Comparison of ENCODE assay signal across 14 mouse cellular contexts in genomic region chr3:20134545-20134944, GRCm38 (mm10). TPM values are rescaled to one million over a fixed set of nuclear protein-coding genes. Genes with fewer than 3 reads are reported as not detected.
DNase-seq lines count a peak whose midpoint lies in the region; ATAC-seq and TF ChIP-seq lines count a peak whose summit lies in the region.
"Had no signal": no experiment of that assay in that cellular context is flagged by ENCODE, and none has a peak within 500 bp of the region (broad histone marks: within the 10 kb centered on the region; RNA-seq: fewer than 3 reads in every experiment).

No protein-coding gene starts in this region.

- no peak overlapping the region for H3K4me2 ChIP-seq in heart, embryonic 15.5 days
- H3K4me2 ChIP-seq in lung, postnatal 0 days (replicated peaks; ENCODE audit: low read depth, low read length) = no peak overlapping the region
- no peak overlapping the region for H3K4me2 ChIP-seq in stomach, embryonic 16.5 days (ENCODE audit: low read depth, low read length)
- H3K4me2 ChIP-seq: limb, embryonic 13.5 days; neural tube, embryonic 15.5 days had no signal

- no peak for ATAC-seq in heart, embryonic 15.5 days (replicated peaks; ENCODE audit: insufficient number of reproducible peaks, insufficient read depth, low FRiP score, low read depth)
- peak; percentile 29 for ATAC-seq in lung, postnatal 0 days
- peak; percentile 71; the same call in 1 of the 2 replicates for ATAC-seq in stomach, embryonic 16.5 days (ENCODE audit: insufficient read depth, low FRiP score)
- ATAC-seq: CD4-positive, CD25-positive, alpha-beta regulatory T cell, adult 4 months had no signal

- peak overlapping the region; percentile 68 for H3K27ac ChIP-seq in heart, embryonic 15.5 days
- peak overlapping the region; percentile 44 for H3K27ac ChIP-seq in lung, postnatal 0 days (ENCODE audit: low read length)
- no peak overlapping the region for H3K27ac ChIP-seq in stomach, embryonic 16.5 days (ENCODE audit: low read length)
- H3K27ac ChIP-seq: hindbrain, embryonic 10.5 days; limb, embryonic 13.5 days; neural tube, embryonic 15.5 days had no signal

- no peak overlapping the region for H3K9ac ChIP-seq in heart, embryonic 15.5 days
- H3K9ac ChIP-seq in lung, postnatal 0 days (replicated peaks; ENCODE audit: low read depth) = no peak overlapping the region
- no peak overlapping the region for H3K9ac ChIP-seq in stomach, embryonic 16.5 days (ENCODE audit: low read length)
- H3K9ac ChIP-seq: limb, embryonic 13.5 days; neural tube, embryonic 15.5 days had no signal

- no peaks in the 10 kb centered on the region for H3K9me3 ChIP-seq in heart, embryonic 15.5 days (replicated peaks)
- H3K9me3 ChIP-seq in lung, postnatal 0 days (ENCODE audit: low read length) = no peaks in the 10 kb centered on the region
- H3K9me3 ChIP-seq in stomach, embryonic 16.5 days (replicated peaks; ENCODE audit: control insufficient read depth, low read length) = no peaks in the 10 kb centered on the region
- H3K9me3 ChIP-seq: hindbrain, embryonic 10.5 days; limb, embryonic 13.5 days; neural tube, embryonic 15.5 days had no signal

- WGBS in heart, embryonic 15.5 days = 37% methylated on average over 3 of the region's 3 CpGs
- WGBS in lung, postnatal 0 days = 52% methylated on average over 3 of the region's 3 CpGs
- WGBS in stomach, embryonic 16.5 days = 59% methylated on average over 3 of the region's 3 CpGs

- intact Hi-C loops in heart, postnatal 36 days (cut with DNase I) = no loop called here

- H3K4me1 ChIP-seq in heart, embryonic 15.5 days (replicated peaks) = peaks cover 73% of the 10 kb centered on the region
- no peaks in the 10 kb centered on the region; the same call in 1 of the 2 replicates for H3K4me1 ChIP-seq in lung, postnatal 0 days (ENCODE audit: insufficient read depth, low read depth, low read length)
- no peaks in the 10 kb centered on the region for H3K4me1 ChIP-seq in stomach, embryonic 16.5 days (ENCODE audit: control insufficient read depth, insufficient read depth, low read length)
- H3K4me1 ChIP-seq: hindbrain, embryonic 10.5 days; limb, embryonic 13.5 days; neural tube, embryonic 15.5 days had no signal

- DNase-seq in heart, postnatal 36 days = no peak
- peak; percentile 23 for DNase-seq in retina, postnatal 1 day
- DNase-seq in retina, embryonic 14.5 days (ENCODE audit: low spot score) = no peak
- DNase-seq in lung, postnatal 0 days (ENCODE audit: low spot score) = peak; percentile 80
- DNase-seq in left cerebral cortex, adult 8-10 months (ENCODE audit: low spot score in 2 of 2) = no peak
- DNase-seq in thymus, postnatal 36 days = no peak
- DNase-seq: cerebellum, postnatal 10 days; kidney, adult 9 months had no signal

- no peaks in the 10 kb centered on the region for H3K27me3 ChIP-seq in heart, embryonic 15.5 days
- no peaks in the 10 kb centered on the region for H3K27me3 ChIP-seq in lung, postnatal 0 days (replicated peaks; ENCODE audit: insufficient read depth, low read length)
- no peaks in the 10 kb centered on the region for H3K27me3 ChIP-seq in stomach, embryonic 16.5 days (ENCODE audit: control insufficient read depth, insufficient read depth, low read length)
- H3K27me3 ChIP-seq: limb, embryonic 13.5 days; neural tube, embryonic 15.5 days had no signal

- no peak for TF ChIP-seq CTCF in lung, postnatal 0 days (IDR thresholded peaks at IDR 0.05)

- no peak overlapping the region for H3K4me3 ChIP-seq in heart, embryonic 15.5 days
- no peak overlapping the region for H3K4me3 ChIP-seq in lung, postnatal 0 days (ENCODE audit: low read depth, low read length)
- H3K4me3 ChIP-seq in stomach, embryonic 16.5 days (replicated peaks; ENCODE audit: low read length) = no peak overlapping the region
- H3K4me3 ChIP-seq: hindbrain, embryonic 10.5 days; limb, embryonic 13.5 days; neural tube, embryonic 15.5 days had no signal

- TF ChIP-seq EP300 in lung, postnatal 0 days (IDR thresholded peaks at IDR 0.05) = no peak

- peaks cover 49% of the 10 kb centered on the region for H3K36me3 ChIP-seq in heart, embryonic 15.5 days
- peaks cover 15% of the 10 kb centered on the region; the same call in 1 of the 2 replicates for H3K36me3 ChIP-seq in lung, postnatal 0 days (ENCODE audit: insufficient read depth, low read length)
- H3K36me3 ChIP-seq in stomach, embryonic 16.5 days (ENCODE audit: control insufficient read depth, insufficient read depth, low read length) = 0 out of 2 replicates have a peak, but pooled peaks cover 4% of the 10 kb centered on the region

RNA-seq across cellular contexts. Expression of gene Gyg, which starts 20.6 kb away (rescaled TPM):
- polyA plus RNA-seq in heart, embryonic 15.5 days (2015; fragmentation: Nextera tagmentation; extraction: Ambion mirVana) = 463 and 501 TPM in 2 replicates
- 100 to 1,000 TPM; 151 to 158 TPM for total RNA-seq in heart, postnatal 36 days (2021)
- polyA plus RNA-seq in lung, postnatal 0 days (2015; fragmentation: Nextera tagmentation; extraction: Ambion mirVana) = 359 and 383 TPM in 2 replicates
- 52.5 TPM in 2 replicates for polyA plus RNA-seq in stomach, embryonic 16.5 days (2015; fragmentation: Nextera tagmentation; extraction: Ambion mirVana)
- total RNA-seq in left cerebral cortex, adult 8-10 months (2022) = 10 to 100 TPM; 27.2 to 35.0 (median 30.3) TPM

Comparison
In these comparisons a context has a peak if more than half of its experiments do, and no peak if none do; other contexts are left out.
1. DNase-seq: peak in retina, postnatal 1 day (single experiment) and lung, postnatal 0 days (single experiment); none in heart, postnatal 36 days (0 of 2), retina, embryonic 14.5 days (single experiment), left cerebral cortex, adult 8-10 months (0 of 2) and thymus, postnatal 36 days (0 of 2).